Mouse (Mus musculus): Measurements from ENCODE around the gene Olfr455.

DNA sequence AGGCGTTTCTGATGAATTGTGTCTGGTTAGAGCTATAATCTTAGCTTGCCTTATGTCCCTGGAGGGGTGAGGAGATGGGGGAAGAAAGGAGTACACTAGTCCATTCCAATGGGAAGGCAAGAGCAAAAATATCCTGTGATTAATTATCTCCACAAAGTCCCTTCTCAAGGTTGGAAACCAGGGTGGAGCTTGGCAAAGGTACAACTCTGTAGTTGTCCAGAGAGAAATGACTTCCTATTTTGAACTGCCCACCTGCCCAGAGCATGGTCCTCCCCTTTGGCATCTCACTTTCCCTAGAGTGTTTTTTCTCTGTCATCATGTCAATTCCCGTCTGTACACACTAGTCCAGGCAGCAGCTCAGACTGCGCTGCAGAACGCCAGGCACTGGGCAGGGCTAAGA, at the start of gene Olfr455:
- TF ChIP-seq CTCF (IDR thresholded peaks at IDR 0.05; ENCODE audit: insufficient read depth, low read depth, low read length): no peak
- TF ChIP-seq POLR2A (IDR thresholded peaks at IDR 0.05; ENCODE audit: insufficient read depth, low read depth, low read length): no peak
